Mouse (Mus musculus) kidney, adult 2 months (tissue): ENCODE data around the gene Mkln1. TPM values are rescaled to one million over a fixed set of nuclear protein-coding genes. Genes with fewer than 3 reads are reported as not detected.

Source experiments
- DNase-seq: peaks from one replicate; pipeline ENCODE4 v3.0.0; 2021
- H3K27ac ChIP-seq: fragments of 200-500 bp; 2 replicates; pipeline ENCODE4 v1.5.1; 2012; ENCODE audit warnings: low read depth, low read length, control low read depth, inconsistent platforms; ENCODE audit not compliant: insufficient read depth
- H3K27me3 ChIP-seq: fragments of 200-500 bp; replicated peaks from 2 replicates; pipeline ENCODE4 v1.6.1; 2012; ENCODE audit warnings: mild to moderate bottlenecking, moderate library complexity, low read length, inconsistent platforms; ENCODE audit not compliant: control insufficient read depth, insufficient read depth
- H3K36me3 ChIP-seq: fragments of 200-500 bp; 2 replicates; pipeline ENCODE4 v1.6.1; 2012; ENCODE audit warnings: mild to moderate bottlenecking, moderate library complexity, low read length, inconsistent platforms; ENCODE audit not compliant: control insufficient read depth, insufficient read depth
- H3K4me1 ChIP-seq: fragments of 200-500 bp; 2 replicates; pipeline ENCODE4 v1.6.1; 2011; ENCODE audit warnings: low read length; ENCODE audit not compliant: control insufficient read depth, insufficient read depth
- H3K4me3 ChIP-seq: fragments of 200-500 bp; 2 replicates; pipeline ENCODE4 v1.5.1; 2011; ENCODE audit warnings: mild to moderate bottlenecking, low read depth, low read length, control low read depth; ENCODE audit not compliant: insufficient read depth
- CTCF ChIP-seq: fragments of 200-500 bp; conservative IDR thresholded peaks from 2 replicates; pipeline ENCODE4 v1.5.1; 2011; ENCODE audit warnings: low read depth, mild to moderate bottlenecking, control low read depth, low read length, moderate library complexity, mixed read lengths; ENCODE audit not compliant: insufficient read depth, insufficient read length
- POLR2A ChIP-seq: fragments of 200-500 bp; IDR thresholded peaks from one replicate; pipeline ENCODE4 v1.6.1; 2011; ENCODE audit warnings: low read depth, low read length, control low read depth
- WGBS: fragments of 180-500 bp; shearing (Covaris S2); methylation state at CpG from one replicate; pipeline ENCODE4 v1.1.7; 2018; 5-methylcytosine and 5-hydroxymethylcytosine counted together
- polyA plus RNA-seq: library from polyadenylated mRNA; depleted of rRNA; stranded (reverse); fragments of >200 nt; gene quantifications from 2 replicates; pipeline ENCODE4 v1.2.3, GENCODE M21; 2012

Mkln1 gene
- polyA plus RNA-seq, 1 experiment = 84.5 TPM

GRCm38 (mm10) chr6:31502614-31503013 lies 104.1 kb downstream of the Mkln1 start:
- WGBS = 78% methylated on average over 2 of the region's 2 CpGs
- Histone ChIP-seq H3K36me3 (peaks cover 9% of the 10 kb centered on the region), H3K4me1 (peaks cover 7% of the 10 kb centered on the region; the same call in 1 of the 2 replicates), H3K27me3 (no peaks in the 10 kb centered on the region), H3K4me3 (no peak overlapping the region), H3K27ac (0 out of 2 replicates have a peak overlapping the region, but pooled peaks have one; percentile 1)
- TF ChIP-seq CTCF (no peak), POLR2A (no peak)
- peak; percentile 42 for DNase-seq

GRCm38 (mm10) chr6:31513726-31514125 lies 115.2 kb downstream of the Mkln1 start:
- H3K4me1 ChIP-seq = no peaks in the 10 kb centered on the region
- peaks cover 4% of the 10 kb centered on the region; the same call in 1 of the 2 replicates for H3K36me3 ChIP-seq
- WGBS = 64% methylated on average over 6 of the region's 6 CpGs
- no peak for TF ChIP-seq POLR2A
- TF ChIP-seq CTCF = no peak
- H3K27ac ChIP-seq = no peak overlapping the region
- no peak for DNase-seq
- H3K4me3 ChIP-seq = no peak overlapping the region
- no peaks in the 10 kb centered on the region for H3K27me3 ChIP-seq

- DNase-seq = no peak
- 0 out of 2 replicates have a peak, but pooled peaks cover 1% of the 10 kb centered on the region for H3K36me3 ChIP-seq
- H3K4me3 ChIP-seq = no peak overlapping the region
- no peaks in the 10 kb centered on the region for H3K4me1 ChIP-seq
- WGBS = 41% methylated on average over 9 of the region's 9 CpGs
- no peaks in the 10 kb centered on the region for H3K27me3 ChIP-seq
- H3K27ac ChIP-seq = peak overlapping the region; percentile 73
- TF ChIP-seq POLR2A (no peak), CTCF (no peak)
Observed at GRCm38 (mm10) chr6:31517681-31518337, 119.3 kb downstream of the Mkln1 start.

- Histone ChIP-seq H3K27me3 (no peaks in the 10 kb centered on the region), H3K4me1 (no peaks in the 10 kb centered on the region), H3K27ac (peak overlapping the region; percentile 73; the same call in 1 of the 2 replicates), H3K36me3 (0 out of 2 replicates have a peak, but pooled peaks cover 1% of the 10 kb centered on the region), H3K4me3 (no peak overlapping the region)
- DNase-seq = peak; percentile 74
- TF ChIP-seq CTCF = no peak
- no peak for TF ChIP-seq POLR2A
- WGBS = 34% methylated on average over 2 of the region's 2 CpGs
Observed at GRCm38 (mm10) chr6:31518338-31518698, 119.8 kb downstream of the Mkln1 start.

- no peak for DNase-seq
- Histone ChIP-seq H3K36me3 (0 out of 2 replicates have a peak, but pooled peaks cover 1% of the 10 kb centered on the region), H3K4me3 (no peak overlapping the region), H3K27ac (peak overlapping the region; percentile 75), H3K27me3 (no peaks in the 10 kb centered on the region), H3K4me1 (no peaks in the 10 kb centered on the region)
- WGBS = 71% methylated on average over 8 of the region's 8 CpGs
- TF ChIP-seq POLR2A (no peak), CTCF (peak; percentile 54)
Observed at GRCm38 (mm10) chr6:31519001-31519471, 120.5 kb downstream of the Mkln1 start.

GRCm38 (mm10) chr6:31520486-31521215 lies 122.1 kb downstream of the Mkln1 start:
- DNase-seq = no peak
- no peaks in the 10 kb centered on the region for H3K4me1 ChIP-seq
- no peak overlapping the region for H3K4me3 ChIP-seq
- 0 out of 2 replicates have a peak, but pooled peaks cover 1% of the 10 kb centered on the region for H3K36me3 ChIP-seq
- 45% methylated on average over 7 of the region's 7 CpGs for WGBS
- H3K27ac ChIP-seq = no peak overlapping the region
- H3K27me3 ChIP-seq = no peaks in the 10 kb centered on the region
- TF ChIP-seq CTCF (no peak), POLR2A (no peak)
